Mouse (Mus musculus): ENCODE data around the gene Ralgps1. TPM values are rescaled to one million over a fixed set of nuclear protein-coding genes. Genes with fewer than 3 reads are reported as not detected.

Gene Ralgps1
- polyA plus RNA-seq, 1 experiment from 2014 or later: 48.4 TPM

DNA sequence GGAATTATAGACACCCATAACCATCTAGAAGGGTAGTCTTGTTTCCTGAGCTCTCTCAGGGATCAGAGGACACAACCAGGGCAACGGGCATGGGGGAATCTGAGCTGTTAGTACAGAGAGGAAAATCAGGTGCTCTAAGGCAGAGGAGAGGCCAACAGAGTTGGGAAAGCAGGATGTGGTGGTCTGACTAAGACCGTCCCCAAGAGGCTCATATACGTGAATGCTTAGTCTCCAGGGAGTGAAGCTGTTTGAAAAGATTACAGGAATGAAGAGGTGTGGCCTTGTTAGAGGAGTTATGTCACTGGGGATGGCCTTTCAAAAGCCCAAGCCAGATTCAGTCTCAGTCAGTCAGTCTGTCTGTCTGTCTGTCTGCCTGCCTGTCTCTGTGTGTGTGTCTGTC is 64.7 kb downstream of the Ralgps1 start:
- Histone ChIP-seq H3K27ac (ENCODE audit: low read length) (no peak overlapping the region), H3K4me1 (ENCODE audit: control insufficient read depth, insufficient read depth, low read length) (peaks cover 8% of the 10 kb centered on the region), H3K9ac (ENCODE audit: low read depth, low read length) (no peak overlapping the region), H3K36me3 (ENCODE audit: control insufficient read depth, insufficient read depth, low read length) (no peaks in the 10 kb centered on the region; the same call in 1 of the 2 replicates), H3K27me3 (ENCODE audit: control insufficient read depth, insufficient read depth, low read depth, low read length) (no peaks in the 10 kb centered on the region), H3K9me3 (replicated peaks; ENCODE audit: control insufficient read depth, low read length, poor library complexity, severe bottlenecking) (no peaks in the 10 kb centered on the region), H3K4me3 (ENCODE audit: low read depth, low read length) (no peak overlapping the region), H3K4me2 (ENCODE audit: low read length) (no peak overlapping the region)
- 76% methylated on average over 3 of the region's 3 CpGs for WGBS
- no peak for ATAC-seq

DNA sequence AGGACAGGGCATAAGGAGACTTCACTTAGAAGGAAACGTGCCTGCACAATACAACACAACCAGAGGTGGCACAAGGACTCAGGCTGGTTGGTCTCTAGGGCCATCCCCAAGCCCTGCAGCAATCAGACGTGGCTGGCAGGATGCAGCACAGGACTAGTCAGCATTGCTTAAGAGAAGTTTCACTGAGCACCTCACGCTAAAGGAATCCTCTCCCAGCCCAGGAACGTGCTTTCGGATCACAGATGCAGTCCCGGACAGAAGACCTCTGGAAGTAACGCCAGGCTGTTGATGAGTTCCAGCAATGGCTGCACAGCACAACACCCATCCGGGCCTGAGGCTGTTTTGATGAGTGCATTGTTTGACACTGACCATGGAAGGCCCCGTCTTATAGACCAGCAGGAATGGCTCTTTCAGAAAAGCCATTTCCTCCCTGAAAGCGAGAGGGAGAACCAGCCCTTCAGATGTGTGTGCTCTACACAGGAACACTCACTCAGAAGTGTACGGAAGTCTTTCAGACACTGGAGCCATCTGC is 67.8 kb downstream of the Ralgps1 start:
- no peak overlapping the region for H3K9ac ChIP-seq (ENCODE audit: low read depth, low read length)
- no peaks in the 10 kb centered on the region for H3K9me3 ChIP-seq (replicated peaks; ENCODE audit: control insufficient read depth, low read length, poor library complexity, severe bottlenecking)
- no peak overlapping the region for H3K27ac ChIP-seq (ENCODE audit: low read length)
- peaks cover 13% of the 10 kb centered on the region for H3K4me1 ChIP-seq (ENCODE audit: control insufficient read depth, insufficient read depth, low read length)
- H3K27me3 ChIP-seq (ENCODE audit: control insufficient read depth, insufficient read depth, low read depth, low read length): no peaks in the 10 kb centered on the region
- no peak for ATAC-seq
- no peak overlapping the region for H3K4me3 ChIP-seq (ENCODE audit: low read depth, low read length)
- no peak overlapping the region for H3K4me2 ChIP-seq (ENCODE audit: low read length)
- 84% methylated on average over 11 of the region's 11 CpGs for WGBS
- H3K36me3 ChIP-seq (ENCODE audit: control insufficient read depth, insufficient read depth, low read length): no peaks in the 10 kb centered on the region

DNA sequence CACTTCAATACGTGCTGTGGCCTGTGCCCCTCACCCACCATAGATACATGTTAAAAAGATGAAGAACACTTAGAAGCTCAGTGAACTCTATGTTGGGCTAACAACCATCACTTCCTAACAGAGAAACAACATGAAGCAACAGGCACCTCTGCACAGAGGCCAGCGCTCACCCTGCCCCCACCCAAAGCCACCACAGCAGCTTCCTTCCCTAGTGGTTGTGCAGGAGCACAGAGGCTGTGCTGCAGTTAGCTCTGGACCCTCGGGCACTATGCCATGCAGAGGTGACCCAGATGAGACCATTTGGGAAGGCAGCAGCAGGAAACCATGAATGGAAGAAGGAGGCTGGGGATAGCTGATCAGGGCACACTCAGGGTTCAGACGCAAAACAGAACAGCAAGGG is 68.5 kb downstream of the Ralgps1 start:
- no peak for ATAC-seq
- no peak overlapping the region for H3K27ac ChIP-seq (ENCODE audit: low read length)
- H3K4me2 ChIP-seq (ENCODE audit: low read length): no peak overlapping the region
- H3K9ac ChIP-seq (ENCODE audit: low read depth, low read length): no peak overlapping the region
- H3K27me3 ChIP-seq (ENCODE audit: control insufficient read depth, insufficient read depth, low read depth, low read length): no peaks in the 10 kb centered on the region
- H3K9me3 ChIP-seq (replicated peaks; ENCODE audit: control insufficient read depth, low read length, poor library complexity, severe bottlenecking): no peaks in the 10 kb centered on the region
- no peaks in the 10 kb centered on the region for H3K36me3 ChIP-seq (ENCODE audit: control insufficient read depth, insufficient read depth, low read length)
- H3K4me3 ChIP-seq (ENCODE audit: low read depth, low read length): no peak overlapping the region
- 68% methylated on average over 4 of the region's 4 CpGs for WGBS
- H3K4me1 ChIP-seq (ENCODE audit: control insufficient read depth, insufficient read depth, low read length): peaks cover 13% of the 10 kb centered on the region

DNA sequence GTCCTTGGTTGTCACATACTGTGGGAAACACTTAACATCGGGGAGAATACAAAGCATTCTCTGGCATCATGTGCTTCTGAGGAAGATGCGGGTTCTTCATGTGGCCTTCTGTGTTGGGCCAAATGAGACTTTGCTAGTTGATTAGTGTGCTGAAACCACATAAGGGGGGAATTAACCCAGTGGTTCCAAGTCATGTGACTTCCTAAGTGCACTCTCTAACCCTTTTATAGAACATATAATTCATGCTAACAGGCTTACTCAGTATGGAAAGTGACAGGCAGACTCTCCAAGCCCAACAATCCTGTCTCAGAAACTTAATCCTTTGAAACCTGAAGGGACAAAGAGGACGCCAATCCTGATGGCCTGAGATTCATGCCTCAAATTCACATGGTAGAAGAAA is 68.9 kb downstream of the Ralgps1 start:
- H3K4me1 ChIP-seq (ENCODE audit: control insufficient read depth, insufficient read depth, low read length): peaks cover 13% of the 10 kb centered on the region
- 66% methylated on average over 3 of the region's 3 CpGs for WGBS
- no peak for ATAC-seq

DNA sequence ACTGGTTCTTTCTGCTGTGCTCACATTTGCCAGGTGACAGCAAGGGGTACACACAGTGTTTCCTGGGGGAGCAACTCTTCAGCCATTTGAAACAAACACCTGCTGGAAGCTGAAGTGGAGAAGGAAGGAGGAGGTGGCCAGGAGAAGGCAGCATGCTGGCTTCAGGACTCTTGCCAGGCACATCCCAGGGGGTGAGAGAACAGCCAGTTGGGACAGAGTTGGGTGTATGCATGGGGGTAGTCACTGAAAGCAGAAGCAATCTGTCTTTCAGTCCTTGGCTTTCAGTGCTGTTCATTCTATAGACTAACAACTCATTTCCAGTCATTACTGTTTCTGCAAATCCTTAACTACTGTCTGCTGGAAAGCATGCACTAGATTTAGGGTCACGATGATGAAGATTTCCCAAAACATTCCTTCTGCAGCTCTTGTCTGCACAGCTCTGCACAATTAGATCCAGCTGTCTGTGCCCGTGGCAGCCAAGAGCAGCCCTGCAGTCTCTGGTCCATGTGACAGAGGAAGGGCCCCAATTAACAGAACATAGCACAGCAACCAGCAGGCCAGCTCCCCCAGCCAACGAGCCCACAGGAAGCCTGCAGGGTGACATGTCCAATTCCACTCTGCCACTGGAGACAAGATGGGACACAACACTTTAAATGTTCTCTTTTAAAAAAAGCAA is 70.8 kb downstream of the Ralgps1 start:
- 65% methylated on average over 3 of the region's 3 CpGs for WGBS

More for the DNA sequence above, 68.9 kb downstream of the Ralgps1 start:
- Histone ChIP-seq H3K9ac (ENCODE audit: low read depth, low read length) (no peak overlapping the region), H3K4me2 (ENCODE audit: low read length) (no peak overlapping the region), H3K27ac (ENCODE audit: low read length) (no peak overlapping the region), H3K36me3 (ENCODE audit: control insufficient read depth, insufficient read depth, low read length) (no peaks in the 10 kb centered on the region), H3K27me3 (ENCODE audit: control insufficient read depth, insufficient read depth, low read depth, low read length) (no peaks in the 10 kb centered on the region), H3K9me3 (replicated peaks; ENCODE audit: control insufficient read depth, low read length, poor library complexity, severe bottlenecking) (no peaks in the 10 kb centered on the region), H3K4me3 (ENCODE audit: low read depth, low read length) (no peak overlapping the region)

DNA sequence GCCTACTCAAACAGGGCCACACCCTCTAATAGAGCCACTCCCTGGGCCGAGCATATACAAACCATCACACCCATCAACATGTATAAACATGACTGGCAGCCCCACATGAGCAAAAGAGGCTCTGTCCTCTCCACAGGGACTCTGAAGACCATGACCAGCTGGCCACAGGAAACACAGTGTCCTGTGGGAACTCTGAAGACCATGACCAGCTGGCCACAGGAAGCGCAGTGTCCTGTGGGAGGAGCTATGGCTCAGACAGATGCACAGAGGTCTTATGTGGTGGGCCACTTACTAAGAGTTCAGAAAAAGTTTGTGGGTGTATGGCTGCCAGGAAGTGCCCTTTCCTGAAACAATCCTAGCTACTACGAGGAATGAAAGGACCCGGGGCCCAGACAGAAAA is 72.4 kb downstream of the Ralgps1 start:
- Histone ChIP-seq H3K4me1 (ENCODE audit: control insufficient read depth, insufficient read depth, low read length) (peaks cover 10% of the 10 kb centered on the region), H3K9ac (ENCODE audit: low read depth, low read length) (no peak overlapping the region), H3K27ac (ENCODE audit: low read length) (no peak overlapping the region), H3K4me3 (ENCODE audit: low read depth, low read length) (no peak overlapping the region), H3K36me3 (ENCODE audit: control insufficient read depth, insufficient read depth, low read length) (no peaks in the 10 kb centered on the region), H3K9me3 (replicated peaks; ENCODE audit: control insufficient read depth, low read length, poor library complexity, severe bottlenecking) (no peaks in the 10 kb centered on the region), H3K27me3 (ENCODE audit: control insufficient read depth, insufficient read depth, low read depth, low read length) (no peaks in the 10 kb centered on the region), H3K4me2 (ENCODE audit: low read length) (no peak overlapping the region)
- WGBS: 84% methylated on average over 4 of the region's 4 CpGs
- no peak for ATAC-seq

More for the DNA sequence above, 70.8 kb downstream of the Ralgps1 start:
- no peak overlapping the region for H3K9ac ChIP-seq (ENCODE audit: low read depth, low read length)
- no peaks in the 10 kb centered on the region for H3K27me3 ChIP-seq (ENCODE audit: control insufficient read depth, insufficient read depth, low read depth, low read length)
- H3K4me3 ChIP-seq (ENCODE audit: low read depth, low read length): no peak overlapping the region
- no peaks in the 10 kb centered on the region for H3K9me3 ChIP-seq (replicated peaks; ENCODE audit: control insufficient read depth, low read length, poor library complexity, severe bottlenecking)
- H3K4me2 ChIP-seq (ENCODE audit: low read length): no peak overlapping the region
- ATAC-seq: no peak
- H3K36me3 ChIP-seq (ENCODE audit: control insufficient read depth, insufficient read depth, low read length): no peaks in the 10 kb centered on the region
- H3K27ac ChIP-seq (ENCODE audit: low read length): no peak overlapping the region
- peaks cover 13% of the 10 kb centered on the region for H3K4me1 ChIP-seq (ENCODE audit: control insufficient read depth, insufficient read depth, low read length)

DNA sequence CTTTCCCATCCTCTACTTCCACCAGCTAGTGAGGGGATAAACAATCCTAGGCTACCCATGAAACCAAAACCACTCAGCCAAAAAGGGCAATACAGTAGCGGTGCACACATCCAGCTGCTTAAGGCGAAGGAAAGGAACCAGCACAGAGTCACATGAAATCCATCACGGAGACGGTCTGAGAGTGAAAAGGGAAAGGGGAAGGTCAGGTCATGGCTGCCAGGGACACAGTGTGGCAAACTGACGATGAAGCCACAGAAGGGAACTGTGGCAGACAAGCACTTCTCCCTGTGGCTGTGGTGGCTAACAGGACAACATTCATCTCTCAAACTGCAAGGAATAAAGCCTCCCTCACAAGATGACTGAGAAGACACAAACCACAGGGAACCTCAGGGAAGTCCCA is 76.2 kb downstream of the Ralgps1 start:
- Histone ChIP-seq H3K27ac (ENCODE audit: low read length) (no peak overlapping the region), H3K9me3 (replicated peaks; ENCODE audit: control insufficient read depth, low read length, poor library complexity, severe bottlenecking) (no peaks in the 10 kb centered on the region), H3K4me1 (ENCODE audit: control insufficient read depth, insufficient read depth, low read length) (peaks cover 5% of the 10 kb centered on the region; the same call in 1 of the 2 replicates), H3K36me3 (ENCODE audit: control insufficient read depth, insufficient read depth, low read length) (peaks cover 2% of the 10 kb centered on the region; the same call in 1 of the 2 replicates), H3K9ac (ENCODE audit: low read depth, low read length) (no peak overlapping the region), H3K27me3 (ENCODE audit: control insufficient read depth, insufficient read depth, low read depth, low read length) (no peaks in the 10 kb centered on the region), H3K4me2 (ENCODE audit: low read length) (no peak overlapping the region), H3K4me3 (ENCODE audit: low read depth, low read length) (no peak overlapping the region)
- 88% methylated on average over 5 of the region's 5 CpGs for WGBS
- ATAC-seq: no peak

DNA sequence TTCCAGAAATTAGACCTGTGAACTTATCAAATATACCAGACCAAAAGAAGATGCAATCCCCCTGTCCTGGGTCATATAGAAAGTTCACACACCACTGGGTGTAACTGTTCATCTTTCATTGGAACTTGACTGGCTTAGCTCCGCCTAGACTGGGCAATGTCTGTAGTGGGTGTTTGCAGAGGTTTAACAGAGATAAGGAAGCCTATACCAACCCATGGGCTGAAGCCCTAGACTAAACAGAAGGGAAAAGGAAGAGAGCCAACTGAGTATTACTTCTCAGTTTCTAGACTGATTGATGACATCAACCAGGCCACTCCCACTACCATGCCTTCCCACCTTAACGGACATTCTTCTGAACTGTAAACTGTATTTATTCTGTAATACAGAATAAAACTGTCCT is 79.2 kb downstream of the Ralgps1 start:
- H3K9me3 ChIP-seq (replicated peaks; ENCODE audit: control insufficient read depth, low read length, poor library complexity, severe bottlenecking): peaks cover 5% of the 10 kb centered on the region; the same call in 1 of the 2 replicates
- peaks cover 4% of the 10 kb centered on the region; the same call in 1 of the 2 replicates for H3K4me1 ChIP-seq (ENCODE audit: control insufficient read depth, insufficient read depth, low read length)
- peaks cover 6% of the 10 kb centered on the region; the same call in 1 of the 2 replicates for H3K36me3 ChIP-seq (ENCODE audit: control insufficient read depth, insufficient read depth, low read length)
- no peak overlapping the region for H3K4me3 ChIP-seq (ENCODE audit: low read depth, low read length)
- no peak overlapping the region for H3K9ac ChIP-seq (ENCODE audit: low read depth, low read length)
- no peak overlapping the region for H3K4me2 ChIP-seq (ENCODE audit: low read length)
- WGBS: 86% methylated on average over 2 of the region's 2 CpGs
- no peak for ATAC-seq
- H3K27ac ChIP-seq (ENCODE audit: low read length): no peak overlapping the region
- no peaks in the 10 kb centered on the region for H3K27me3 ChIP-seq (ENCODE audit: control insufficient read depth, insufficient read depth, low read depth, low read length)

DNA sequence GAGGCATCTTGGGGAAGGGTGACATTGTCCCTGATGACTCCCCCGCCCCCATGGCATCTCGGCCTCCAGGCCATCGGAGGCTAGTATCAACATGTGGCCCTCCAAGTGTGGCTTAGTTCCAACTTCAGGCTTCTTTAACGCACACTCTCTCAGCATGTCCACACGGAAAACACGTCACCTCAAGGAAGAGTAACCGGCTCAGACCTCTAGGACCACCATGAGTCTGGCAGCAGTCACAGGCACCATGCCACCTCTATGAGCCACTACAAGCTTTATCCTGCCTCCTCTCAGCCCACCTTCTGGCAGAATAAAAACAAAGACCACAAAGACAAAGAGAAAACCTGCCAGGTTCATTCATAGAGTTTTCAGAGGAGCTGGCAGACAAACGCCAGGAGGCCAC is 80.8 kb downstream of the Ralgps1 start:
- H3K9ac ChIP-seq (ENCODE audit: low read depth, low read length): no peak overlapping the region
- no peak overlapping the region for H3K27ac ChIP-seq (ENCODE audit: low read length)
- no peak overlapping the region for H3K4me2 ChIP-seq (ENCODE audit: low read length)
- H3K27me3 ChIP-seq (ENCODE audit: control insufficient read depth, insufficient read depth, low read depth, low read length): no peaks in the 10 kb centered on the region
- 84% methylated on average over 8 of the region's 8 CpGs for WGBS
- H3K9me3 ChIP-seq (replicated peaks; ENCODE audit: control insufficient read depth, low read length, poor library complexity, severe bottlenecking): peaks cover 5% of the 10 kb centered on the region; the same call in 1 of the 2 replicates
- H3K4me3 ChIP-seq (ENCODE audit: low read depth, low read length): no peak overlapping the region
- no peak for ATAC-seq
- peaks cover 6% of the 10 kb centered on the region; the same call in 1 of the 2 replicates for H3K36me3 ChIP-seq (ENCODE audit: control insufficient read depth, insufficient read depth, low read length)
- peaks cover 4% of the 10 kb centered on the region; the same call in 1 of the 2 replicates for H3K4me1 ChIP-seq (ENCODE audit: control insufficient read depth, insufficient read depth, low read length)

Measured in midbrain, embryonic 16.5 days (tissue).